Comparison of ENCODE assay signal across 10 mouse cellular contexts in the genomic region with DNA sequence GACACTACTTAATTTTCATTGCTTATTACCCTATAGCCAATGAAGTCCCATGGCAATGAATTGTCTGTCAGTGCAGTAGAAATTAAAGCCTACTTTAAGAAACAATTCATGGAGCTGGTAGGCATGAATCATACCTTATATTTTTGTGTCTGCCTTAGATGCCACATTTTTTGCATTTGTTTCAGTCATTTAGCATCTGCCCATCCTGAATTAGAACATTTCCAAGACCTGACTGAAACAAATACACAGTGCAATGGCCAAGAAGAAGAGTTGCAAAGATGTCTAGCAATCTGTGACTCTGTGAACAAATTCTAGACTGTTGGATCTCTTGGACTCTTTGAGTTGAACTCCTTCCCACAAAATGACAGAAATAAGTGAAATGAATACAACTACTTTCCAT.
"Had no signal": no experiment of that assay in that cellular context is flagged by ENCODE, and none has a peak within 500 bp of the region (broad histone marks: within the 10 kb centered on the region; RNA-seq: fewer than 3 reads in every experiment).

No protein-coding gene starts in this region.

- DNase-seq: retina, postnatal 1 day; right cerebral cortex, postnatal 14 days; right cerebral cortex, postnatal 25 days; spleen, adult 18-20 months; thymus, adult 18-20 months; thymus, adult 2 months; thymus, postnatal 14 days; thymus, postnatal 25 days; thymus, postnatal 36 days; thymus, postnatal 4 days had no signal
